Mouse (Mus musculus): Measurements from ENCODE around the gene Mfsd11. TPM values are rescaled to one million over a fixed set of nuclear protein-coding genes. Genes with fewer than 3 reads are reported as not detected.

Gene Mfsd11
- polyA plus RNA-seq, 1 experiment from 2014 or later, result 44.8 TPM

DNA sequence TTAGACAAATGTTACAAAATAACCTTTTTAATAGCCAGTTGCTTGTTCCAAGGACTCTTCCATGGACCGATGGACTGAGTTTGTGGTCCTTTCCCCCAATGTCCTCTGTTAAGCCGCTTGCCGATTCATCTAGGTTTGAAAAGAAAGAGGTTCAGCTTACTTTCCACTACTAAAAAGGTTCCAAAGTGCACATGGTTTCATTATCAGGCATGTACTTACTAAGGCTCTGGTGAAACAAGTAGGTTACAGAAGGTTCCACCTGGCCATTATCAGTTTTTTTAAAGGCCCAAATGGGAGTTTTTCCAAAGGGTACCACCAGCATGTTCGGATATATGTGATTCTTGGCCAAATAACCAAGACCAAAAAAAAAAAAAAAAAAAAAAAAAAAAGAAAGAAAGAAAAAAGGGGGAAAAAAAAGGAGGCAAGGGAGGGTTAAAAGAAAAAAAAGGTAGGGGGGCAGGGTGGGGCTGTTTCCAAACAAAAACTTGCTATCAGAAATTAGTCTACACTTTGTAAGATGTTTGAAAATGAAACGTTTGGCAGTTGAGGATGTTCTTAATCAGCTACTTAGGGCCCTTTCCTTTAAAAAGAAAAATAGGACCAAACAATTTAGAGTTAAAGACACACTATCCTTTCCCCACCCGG is 1.3 kb upstream of the Mfsd11 start:
- Histone ChIP-seq H3K27me3 (no peaks in the 10 kb centered on the region), H3K27ac (replicated peaks) (peak overlapping the region; percentile 100; the same call in 1 of the 2 replicates), H3K4me1 (peaks cover 27% of the 10 kb centered on the region), H3K36me3 (peaks cover 27% of the 10 kb centered on the region), H3K4me2 (replicated peaks) (peak overlapping the region; percentile 79), H3K4me3 (replicated peaks) (peak overlapping the region; percentile 98), H3K9me3 (replicated peaks) (no peaks in the 10 kb centered on the region), H3K9ac (peak overlapping the region; percentile 90)
- 24% methylated on average over 6 of the region's 6 CpGs for WGBS
- no peak for ATAC-seq (ENCODE audit: insufficient number of reproducible peaks, low FRiP score, low TSS enrichment, low read depth)

DNA sequence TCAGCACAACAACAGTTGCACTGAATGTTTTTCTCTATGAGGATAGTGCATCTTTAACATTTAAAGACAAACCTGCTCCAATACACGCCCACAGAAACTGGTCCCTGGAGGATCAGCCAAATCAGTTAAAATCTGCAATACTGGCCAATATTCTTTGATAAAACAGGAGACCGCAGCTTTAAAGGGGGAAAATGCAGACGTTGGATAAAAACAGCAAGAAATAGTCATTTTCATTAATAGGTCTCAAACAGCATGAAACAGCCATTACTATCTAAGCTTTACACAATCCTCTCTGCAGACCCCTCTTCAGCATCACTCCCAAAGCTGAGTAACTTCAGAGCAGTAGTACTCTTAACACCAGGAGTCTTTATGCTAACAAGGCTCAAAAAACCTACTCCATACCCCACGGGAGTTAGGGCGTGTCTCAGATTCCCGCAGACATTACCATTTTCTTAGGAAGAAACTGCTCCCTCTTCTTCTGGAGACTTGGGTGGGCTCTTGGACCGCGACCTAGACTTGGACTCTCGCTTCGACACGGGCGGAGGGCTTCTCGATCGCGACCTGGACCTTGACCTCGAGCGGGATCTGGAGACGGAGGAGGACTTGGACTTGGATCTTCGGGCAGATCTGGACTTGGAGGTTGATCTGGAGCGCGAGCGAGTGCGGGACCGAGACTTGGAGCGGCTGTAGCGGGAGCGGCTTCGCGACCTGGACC is 507 bp upstream of the Mfsd11 start:
- Histone ChIP-seq H3K9me3 (replicated peaks) (no peaks in the 10 kb centered on the region), H3K27me3 (no peaks in the 10 kb centered on the region), H3K4me2 (replicated peaks) (peak overlapping the region; percentile 79), H3K36me3 (peaks cover 27% of the 10 kb centered on the region), H3K9ac (peak overlapping the region; percentile 90), H3K4me3 (replicated peaks) (peak overlapping the region; percentile 98), H3K27ac (replicated peaks) (peak overlapping the region; percentile 100), H3K4me1 (peaks cover 20% of the 10 kb centered on the region)
- ATAC-seq (ENCODE audit: insufficient number of reproducible peaks, low FRiP score, low TSS enrichment, low read depth), result no peak
- WGBS, result under 1% methylated on average over 29 of the region's 29 CpGs

DNA sequence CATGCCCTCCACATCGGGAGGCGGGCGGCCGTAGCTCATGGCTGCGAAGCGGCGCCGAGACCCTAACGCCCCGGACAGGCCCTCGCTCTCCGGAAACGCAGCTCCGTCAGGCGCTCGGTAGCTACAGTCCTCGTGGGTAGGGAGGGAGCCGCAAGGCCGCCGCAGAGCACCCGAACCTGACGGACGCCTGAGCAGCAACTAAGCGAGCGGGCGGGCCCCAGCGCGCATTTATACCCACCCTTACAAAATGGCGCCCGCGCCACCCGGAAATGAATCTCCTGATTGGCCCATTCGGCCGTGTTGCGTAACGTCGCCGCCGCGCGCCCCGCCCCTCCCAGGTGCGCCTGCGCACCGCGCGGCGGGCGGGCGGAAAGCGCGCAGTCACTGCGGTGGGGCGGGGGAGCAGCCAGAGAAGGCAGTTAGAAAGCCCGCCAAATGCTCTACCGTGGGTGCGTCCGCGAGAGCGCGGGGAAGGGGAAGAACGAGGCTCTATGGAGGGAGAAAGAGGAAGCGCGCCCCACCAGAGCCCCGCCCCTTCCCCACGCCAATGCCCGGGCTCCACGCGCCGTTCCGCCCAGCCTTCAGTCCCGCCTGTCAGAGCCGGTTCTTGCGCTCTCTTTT is 761 bp downstream of the Mfsd11 start, which contains the start of gene Srsf2:
Srsf2 (minus strand) TSS at position 204 of the 621 bp plus-strand sequence.
- Histone ChIP-seq H3K36me3 (peaks cover 20% of the 10 kb centered on the region), H3K27me3 (no peaks in the 10 kb centered on the region), H3K9me3 (replicated peaks) (no peaks in the 10 kb centered on the region), H3K27ac (replicated peaks) (peak within 1 kb of the TSS; percentile 100), H3K9ac (peak within 1 kb of the TSS; percentile 90), H3K4me2 (replicated peaks) (peak within 1 kb of the TSS; percentile 79), H3K4me1 (peaks cover 19% of the 10 kb centered on the region), H3K4me3 (replicated peaks) (peak within 1 kb of the TSS; percentile 98)
- WGBS, result under 1% methylated on average over 74 of the region's 74 CpGs
- ATAC-seq (ENCODE audit: insufficient number of reproducible peaks, low FRiP score, low TSS enrichment, low read depth), result peak; percentile 90

DNA sequence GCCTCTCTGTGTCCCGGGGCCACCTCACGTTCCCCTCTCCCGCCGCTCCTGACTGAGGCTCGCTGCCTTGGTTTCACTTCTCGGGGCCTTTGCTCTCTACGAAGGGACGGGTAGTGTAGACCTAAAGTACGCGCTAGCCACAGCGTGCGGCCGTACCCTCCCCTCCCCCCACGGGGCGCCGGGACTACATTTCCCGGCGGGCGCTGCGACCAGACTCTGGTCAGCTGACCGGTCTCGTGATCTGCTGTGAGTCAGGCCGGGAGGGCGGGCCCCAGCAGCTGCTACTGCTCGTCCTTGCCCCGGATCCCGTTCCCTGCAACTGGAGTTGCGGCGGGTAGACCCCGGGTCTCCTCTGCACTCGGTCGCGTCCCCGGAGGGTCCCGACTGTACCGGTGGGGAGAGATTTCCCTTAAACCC is 1.3 kb downstream of the Mfsd11 start:
- under 1% methylated on average over 36 of the region's 36 CpGs for WGBS
- Histone ChIP-seq H3K4me1 (peaks cover 19% of the 10 kb centered on the region), H3K27ac (replicated peaks) (peak overlapping the region; percentile 100), H3K4me2 (replicated peaks) (peak overlapping the region; percentile 63), H3K36me3 (peaks cover 15% of the 10 kb centered on the region), H3K27me3 (no peaks in the 10 kb centered on the region), H3K9me3 (replicated peaks) (no peaks in the 10 kb centered on the region), H3K4me3 (replicated peaks) (peak overlapping the region; percentile 98), H3K9ac (peak overlapping the region; percentile 90)
- ATAC-seq (ENCODE audit: insufficient number of reproducible peaks, low FRiP score, low TSS enrichment, low read depth), result peak; percentile 90

DNA sequence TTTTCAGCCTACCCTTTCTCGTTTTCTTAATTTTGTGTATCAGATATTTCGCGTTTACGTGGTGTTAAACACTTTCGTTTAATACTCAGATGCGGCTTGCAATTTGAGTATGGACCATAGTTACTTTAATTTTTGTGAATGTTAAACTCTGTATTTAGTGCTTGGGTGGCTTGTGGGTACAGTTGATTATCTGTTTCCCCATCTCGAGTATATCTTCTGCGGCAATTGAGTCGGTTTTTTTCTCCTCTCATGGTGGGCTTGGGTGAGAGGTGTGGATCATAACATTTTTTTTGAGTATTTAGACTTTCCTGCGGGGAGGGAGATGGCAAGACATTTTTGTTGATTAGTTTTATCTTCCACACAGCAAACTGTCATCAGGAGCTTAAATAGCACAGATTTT is 2.0 kb downstream of the Mfsd11 start:
- H3K9me3 ChIP-seq (replicated peaks), result no peaks in the 10 kb centered on the region
- no peak for ATAC-seq (ENCODE audit: insufficient number of reproducible peaks, low FRiP score, low TSS enrichment, low read depth)
- peak overlapping the region; percentile 98 for H3K4me3 ChIP-seq (replicated peaks)
- peaks cover 19% of the 10 kb centered on the region for H3K4me1 ChIP-seq
- no peaks in the 10 kb centered on the region for H3K27me3 ChIP-seq
- H3K9ac ChIP-seq, result peak overlapping the region; percentile 90
- peak overlapping the region; percentile 63 for H3K4me2 ChIP-seq (replicated peaks)
- 22% methylated on average over 10 of the region's 10 CpGs for WGBS
- peak overlapping the region; percentile 100 for H3K27ac ChIP-seq (replicated peaks)
- H3K36me3 ChIP-seq, result peaks cover 18% of the 10 kb centered on the region

DNA sequence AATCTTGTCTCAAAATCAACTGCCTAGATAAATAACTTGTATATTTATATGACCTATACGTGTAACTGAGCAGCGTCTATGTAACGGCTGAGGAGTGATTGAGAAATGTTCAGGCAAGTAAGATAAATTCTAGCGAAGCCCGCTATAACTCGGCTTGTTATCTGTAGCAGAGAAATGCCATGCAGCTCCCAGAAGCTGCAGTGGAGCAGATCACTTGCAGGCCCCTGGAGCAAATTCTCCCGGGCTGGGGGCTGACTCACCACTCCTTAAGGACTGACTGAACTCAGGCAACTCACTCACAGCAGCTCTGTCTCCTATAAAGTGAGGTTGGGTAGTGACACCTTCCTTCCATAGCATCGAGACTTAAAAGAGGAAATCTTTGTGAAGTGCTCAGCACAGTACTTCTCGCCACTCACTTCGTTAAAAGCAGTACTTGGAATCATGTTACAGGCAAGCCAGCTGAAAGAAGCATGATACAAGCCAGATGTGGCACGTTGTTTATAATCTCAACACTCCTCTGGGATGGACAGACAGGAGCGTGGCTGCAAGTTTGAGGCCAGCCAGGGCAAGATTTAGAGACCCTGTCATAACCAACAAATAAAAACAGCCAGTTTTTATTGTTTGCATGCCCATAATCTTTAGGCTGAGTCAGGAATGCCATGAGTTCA is 5.1 kb downstream of the Mfsd11 start:
- WGBS, result 49% methylated on average over 12 of the region's 12 CpGs
- H3K27me3 ChIP-seq, result no peaks in the 10 kb centered on the region

DNA sequence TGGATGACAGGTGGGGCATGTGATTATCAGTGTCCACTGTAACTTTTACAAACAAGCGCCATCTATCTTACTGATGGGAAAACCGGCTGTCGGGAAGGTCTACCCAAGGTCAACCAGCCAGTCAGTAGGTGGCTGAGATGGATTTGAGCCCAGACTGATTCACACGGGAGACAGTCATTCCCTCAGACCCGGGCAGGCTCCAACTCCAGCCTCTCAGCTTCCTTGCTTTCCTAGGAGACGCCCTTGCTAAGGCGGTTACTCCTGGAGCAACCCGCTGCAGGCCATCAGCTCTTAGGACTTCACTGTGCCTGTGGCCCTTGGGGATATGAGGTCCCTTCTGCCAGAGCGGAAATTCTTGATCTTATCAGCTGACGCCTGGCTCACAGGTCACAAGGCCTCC is 12.2 kb downstream of the Mfsd11 start:
- no peak for ATAC-seq (ENCODE audit: insufficient number of reproducible peaks, low FRiP score, low TSS enrichment, low read depth)
- Histone ChIP-seq H3K27me3 (no peaks in the 10 kb centered on the region), H3K9me3 (replicated peaks) (no peaks in the 10 kb centered on the region), H3K27ac (replicated peaks) (no peak overlapping the region), H3K4me1 (no peaks in the 10 kb centered on the region), H3K9ac (no peak overlapping the region), H3K4me2 (replicated peaks) (no peak overlapping the region), H3K4me3 (replicated peaks) (no peak overlapping the region), H3K36me3 (peaks cover 82% of the 10 kb centered on the region)
- whole genome bisulfite sequencing, result 80% methylated on average over 10 of the region's 10 CpGs

More for the DNA sequence above, 5.1 kb downstream of the Mfsd11 start:
- H3K27ac ChIP-seq (replicated peaks), result no peak overlapping the region
- H3K4me3 ChIP-seq (replicated peaks), result no peak overlapping the region
- no peak for ATAC-seq (ENCODE audit: insufficient number of reproducible peaks, low FRiP score, low TSS enrichment, low read depth)
- H3K9ac ChIP-seq, result no peak overlapping the region
- H3K9me3 ChIP-seq (replicated peaks), result no peaks in the 10 kb centered on the region
- peaks cover 36% of the 10 kb centered on the region for H3K36me3 ChIP-seq
- H3K4me2 ChIP-seq (replicated peaks), result no peak overlapping the region
- peaks cover 10% of the 10 kb centered on the region for H3K4me1 ChIP-seq

DNA sequence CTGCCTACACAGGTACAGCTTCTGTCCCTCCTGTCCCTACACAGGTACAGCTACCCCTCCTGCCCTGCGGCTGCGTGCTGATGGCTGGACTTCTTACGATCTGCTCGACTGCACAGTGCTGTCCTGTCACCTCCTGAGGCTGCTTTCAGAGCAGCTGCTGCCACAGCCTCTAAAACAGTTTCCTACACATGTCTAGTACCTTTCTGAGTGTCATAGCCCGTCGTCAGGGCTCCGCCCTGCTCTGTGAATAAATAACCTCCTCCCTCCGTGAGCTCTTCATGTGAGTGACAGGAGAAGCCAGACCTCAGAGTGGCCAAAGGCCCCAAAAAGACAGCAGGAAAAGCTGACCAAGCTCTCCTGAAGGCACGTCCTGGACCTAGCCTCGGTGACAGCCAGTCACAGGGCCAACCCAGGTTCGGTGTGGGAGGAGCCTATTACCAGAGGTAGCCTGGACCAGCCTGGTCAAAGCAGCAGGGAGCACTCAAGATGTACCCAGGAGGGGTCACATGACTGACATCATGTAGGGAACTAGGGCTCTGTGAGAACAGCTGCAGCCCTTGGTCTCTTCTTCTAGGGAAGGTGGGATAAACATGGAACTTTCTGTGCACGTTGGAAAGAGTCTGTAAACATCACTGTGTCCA is 13.8 kb downstream of the Mfsd11 start:
- Histone ChIP-seq H3K4me2 (replicated peaks) (no peak overlapping the region), H3K4me3 (replicated peaks) (no peak overlapping the region), H3K9me3 (replicated peaks) (no peaks in the 10 kb centered on the region), H3K4me1 (peaks cover 2% of the 10 kb centered on the region; the same call in 1 of the 2 replicates), H3K27me3 (no peaks in the 10 kb centered on the region), H3K27ac (replicated peaks) (no peak overlapping the region), H3K9ac (no peak overlapping the region), H3K36me3 (peaks cover 77% of the 10 kb centered on the region)
- WGBS, result 76% methylated on average over 12 of the region's 12 CpGs
- ATAC-seq (ENCODE audit: insufficient number of reproducible peaks, low FRiP score, low TSS enrichment, low read depth), result 0 out of 2 replicates have a peak, but pooled peaks have one; percentile 48

DNA sequence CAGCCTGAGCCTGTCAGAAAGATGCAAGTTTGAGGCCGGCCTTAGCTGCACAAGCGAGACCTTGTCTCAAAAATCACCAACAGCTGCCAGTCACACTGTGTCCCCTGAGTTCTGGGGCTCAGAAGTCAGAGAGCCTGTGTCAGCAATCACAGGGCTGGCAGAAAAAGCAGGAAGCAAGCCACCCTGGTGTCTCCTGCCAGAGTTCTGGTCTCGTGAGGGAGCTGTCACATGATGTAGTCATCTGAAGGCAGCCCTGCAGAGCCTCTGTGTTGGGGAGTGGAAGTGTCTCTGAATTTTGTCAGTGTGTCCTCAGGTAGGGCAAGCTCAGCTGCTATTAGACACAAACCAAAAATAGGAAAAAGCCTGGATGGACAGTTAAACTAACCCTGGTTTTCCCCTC is 15.9 kb downstream of the Mfsd11 start:
- Histone ChIP-seq H3K4me1 (peaks cover 4% of the 10 kb centered on the region), H3K9ac (no peak overlapping the region), H3K36me3 (peaks cover 71% of the 10 kb centered on the region), H3K4me2 (replicated peaks) (no peak overlapping the region), H3K4me3 (replicated peaks) (no peak overlapping the region), H3K9me3 (replicated peaks) (no peaks in the 10 kb centered on the region), H3K27me3 (no peaks in the 10 kb centered on the region), H3K27ac (replicated peaks) (peak overlapping the region; percentile 70; the same call in 1 of the 2 replicates)
- WGBS, result 33% methylated on average over 3 of the region's 3 CpGs
- no peak for ATAC-seq (ENCODE audit: insufficient number of reproducible peaks, low FRiP score, low TSS enrichment, low read depth)

DNA sequence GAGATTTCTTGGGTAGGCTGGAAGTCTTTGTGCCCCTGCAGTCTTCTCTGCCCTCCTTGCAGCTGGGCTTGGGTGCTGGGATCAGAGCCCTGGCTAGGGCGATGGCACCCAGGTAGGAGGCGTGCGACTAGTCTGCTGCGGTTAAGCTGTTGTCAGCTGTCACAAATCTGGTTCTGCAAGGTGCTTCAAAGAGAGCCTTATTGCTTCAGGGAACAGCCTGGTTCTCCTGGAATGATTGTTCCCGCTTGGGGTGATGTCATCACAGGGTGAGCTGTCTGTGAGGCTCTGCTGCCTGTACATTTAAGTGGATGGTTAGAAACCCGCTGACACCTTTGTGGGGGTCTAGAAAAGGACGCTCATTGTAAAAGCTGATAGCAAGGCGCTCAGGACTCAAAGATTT is 17.0 kb downstream of the Mfsd11 start:
- Histone ChIP-seq H3K4me2 (replicated peaks) (no peak overlapping the region), H3K4me1 (peaks cover 12% of the 10 kb centered on the region), H3K4me3 (replicated peaks) (no peak overlapping the region), H3K27me3 (no peaks in the 10 kb centered on the region), H3K9ac (no peak overlapping the region), H3K36me3 (peaks cover 71% of the 10 kb centered on the region), H3K27ac (replicated peaks) (peak overlapping the region; percentile 70), H3K9me3 (replicated peaks) (no peaks in the 10 kb centered on the region)
- ATAC-seq (ENCODE audit: insufficient number of reproducible peaks, low FRiP score, low TSS enrichment, low read depth), result peak; percentile 35; the same call in 1 of the 2 replicates
- WGBS, result 68% methylated on average over 8 of the region's 8 CpGs

Data from embryonic facial prominence, embryonic 15.5 days (tissue).